Mouse (Mus musculus) neutrophil, adult 5-6 weeks (primary cell): ENCODE measurements around the gene Fxr2. TPM values are rescaled to one million over a fixed set of nuclear protein-coding genes. Genes with fewer than 3 reads are reported as not detected.
"Not testable (repeated sequence)": the region's sequence is repeated elsewhere in the genome, so short reads cannot be mapped to it uniquely, and the experiment has no call there.

ENCODE experiments used
- ATAC-seq: fragments of 151-379, 151-347 bp; 2 replicates; pipeline ENCODE4 v1.8.0; 2017; ENCODE audit warnings: mild to moderate bottlenecking, moderate TSS enrichment; ENCODE audit not compliant: insufficient number of reproducible peaks, poor library complexity, low FRiP score, severe bottlenecking; ENCODE audit errors: extremely low read depth
- total RNA-seq: library from RNA; stranded (forward); fragments of 200-1000 nt; gene quantifications from 2 replicates; pipeline ENCODE4 v1.2.3, GENCODE M21; 2017

Gene Fxr2
- total RNA-seq, 1 experiment from 2014 or later, result 86.1 TPM

- no peak for ATAC-seq
These were observed 26.0 kb upstream of the Fxr2 start for GRCm38 (mm10) chr11:69606832-69607231.

GRCm38 (mm10) chr11:69608525-69608924, 24.3 kb upstream of the Fxr2 start:
- ATAC-seq, result no peak

GRCm38 (mm10) chr11:69609416-69609815, 23.4 kb upstream of the Fxr2 start:
- no peak for ATAC-seq

GRCm38 (mm10) chr11:69610899-69611298, 21.9 kb upstream of the Fxr2 start:
- no peak for ATAC-seq

- ATAC-seq, result no peak
These were observed 19.1 kb upstream of the Fxr2 start for GRCm38 (mm10) chr11:69613553-69614256.

- ATAC-seq, result not testable (repeated sequence)
These were observed 18.6 kb upstream of the Fxr2 start for GRCm38 (mm10) chr11:69614257-69614588.

GRCm38 (mm10) chr11:69616781-69617180, 16.0 kb upstream of the Fxr2 start:
- no peak for ATAC-seq

- no peak for ATAC-seq
These were observed 15.0 kb upstream of the Fxr2 start, which contains the start of gene Shbg for GRCm38 (mm10) chr11:69617805-69618204. Shbg (minus strand) TSS chr11:69617905.

- ATAC-seq, result no peak
These were observed 12.3 kb upstream of the Fxr2 start for GRCm38 (mm10) chr11:69620394-69621081.

- ATAC-seq, result no peak
These were observed 11.1 kb upstream of the Fxr2 start, which contains the start of gene Sat2 for GRCm38 (mm10) chr11:69621571-69622268. Sat2 (plus strand) TSS chr11:69622024.

GRCm38 (mm10) chr11:69622406-69622805, 10.4 kb upstream of the Fxr2 start:
- ATAC-seq, result no peak

GRCm38 (mm10) chr11:69623006-69623405, 9.8 kb upstream of the Fxr2 start:
- ATAC-seq, result no peak

GRCm38 (mm10) chr11:69624339-69624738, 8.5 kb upstream of the Fxr2 start:
- ATAC-seq, result not testable (repeated sequence)

- ATAC-seq, result peak; percentile 62; the same call in 1 of the 2 replicates
These were observed 4.5 kb upstream of the Fxr2 start for GRCm38 (mm10) chr11:69628286-69628685.

GRCm38 (mm10) chr11:69629802-69630201, 3.0 kb upstream of the Fxr2 start:
- ATAC-seq, result no peak

- ATAC-seq, result no peak
These were observed 507 bp downstream of the Fxr2 start for GRCm38 (mm10) chr11:69633128-69633866.

GRCm38 (mm10) chr11:69635471-69635870, 2.7 kb downstream of the Fxr2 start:
- no peak for ATAC-seq

- no peak for ATAC-seq
These were observed 13.1 kb downstream of the Fxr2 start for GRCm38 (mm10) chr11:69645860-69646259.

- ATAC-seq, result no peak
These were observed 20.6 kb downstream of the Fxr2 start for GRCm38 (mm10) chr11:69653399-69653798.
